Mouse (Mus musculus) cortical plate, adult 2 months (tissue): ENCODE data around the gene Gnb3.
"Not testable (repeated sequence)": the region's sequence is repeated elsewhere in the genome, so short reads cannot be mapped to it uniquely, and the experiment has no call there.

Experiments used
- CTCF ChIP-seq: fragments of 200-500 bp; IDR thresholded peaks from 2 replicates; pipeline ENCODE4 v1.5.1; 2011; ENCODE audit warnings: mild to moderate bottlenecking, control low read depth, low read length; ENCODE audit not compliant: insufficient read depth; ENCODE audit errors: extremely low read depth
- POLR2A ChIP-seq: fragments of 200-500 bp; IDR thresholded peaks from 2 replicates; pipeline ENCODE4 v1.6.1; 2011; ENCODE audit warnings: mild to moderate bottlenecking, low read length, control low read depth; ENCODE audit not compliant: insufficient read depth; ENCODE audit errors: extremely low read depth

DNA sequence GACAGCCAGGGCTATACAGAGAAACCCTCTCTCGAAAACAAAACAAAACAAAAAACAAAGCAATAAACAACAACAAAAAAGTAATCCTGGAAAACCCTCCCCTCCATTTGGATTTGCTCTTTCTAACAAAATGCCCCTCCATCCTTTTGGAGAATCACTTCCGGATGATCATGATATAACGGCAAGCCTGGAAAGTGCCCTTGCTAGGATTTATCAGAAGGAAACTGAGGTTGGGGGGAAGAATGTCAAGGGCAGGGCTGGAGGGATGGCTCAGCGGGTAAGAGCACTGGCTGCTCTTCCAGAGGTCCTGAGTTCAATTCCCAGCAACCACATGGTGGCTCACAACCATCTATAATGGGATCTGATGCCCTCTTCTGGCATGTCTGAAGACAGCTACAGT lies 36.4 kb downstream of the Gnb3 start:
- not testable (repeated sequence) for TF ChIP-seq CTCF, POLR2A
